Mouse (Mus musculus) forebrain, embryonic 16.5 days (tissue): ENCODE measurements around the gene Has1. TPM values are rescaled to one million over a fixed set of nuclear protein-coding genes. Genes with fewer than 3 reads are reported as not detected.

Experiments used
- ATAC-seq: fragments of 200-750 bp; cut with Nextera tagmentation; 2 replicates; pipeline ENCODE4 v1.8.0; 2017; ENCODE audit warnings: mild to moderate bottlenecking, moderate library complexity
- H3K27ac ChIP-seq: fragments of 300-500 bp; sonication (generic); 2 replicates; pipeline ENCODE4 v1.5.1; 2014; ENCODE audit warnings: low read length, control low read depth
- H3K27me3 ChIP-seq: fragments of 300-500 bp; sonication (generic); replicated peaks from 2 replicates; pipeline ENCODE4 v1.6.1; 2014; ENCODE audit warnings: low read length; ENCODE audit not compliant: control insufficient read depth, insufficient read depth
- H3K36me3 ChIP-seq: fragments of 300-500 bp; sonication (generic); 2 replicates; pipeline ENCODE4 v1.6.1; 2014; ENCODE audit not compliant: control insufficient read depth, insufficient read depth
- H3K4me1 ChIP-seq: fragments of 300-500 bp; sonication (generic); replicated peaks from 2 replicates; pipeline ENCODE4 v1.6.1; 2014; ENCODE audit warnings: low read length; ENCODE audit not compliant: control insufficient read depth, insufficient read depth
- H3K4me2 ChIP-seq: fragments of 300-500 bp; sonication (generic); 2 replicates; pipeline ENCODE4 v1.6.1; 2014; ENCODE audit warnings: mild to moderate bottlenecking, low read length, control low read depth
- H3K4me3 ChIP-seq: fragments of 300-500 bp; sonication (generic); replicated peaks from 2 replicates; pipeline ENCODE4 v1.5.1; 2014; ENCODE audit warnings: mild to moderate bottlenecking, low read length, control low read depth
- H3K9ac ChIP-seq: fragments of 300-500 bp; sonication (generic); replicated peaks from 2 replicates; pipeline ENCODE4 v1.6.1; 2014; ENCODE audit warnings: low read depth, low read length, control low read depth
- H3K9me3 ChIP-seq: fragments of 300-500 bp; sonication (generic); 2 replicates; pipeline ENCODE4 v1.6.1; 2016; ENCODE audit warnings: low read length; ENCODE audit not compliant: control insufficient read depth
- WGBS: fragments of 180-500 bp; shearing (Covaris S2); extraction: QIAGEN DNeasy Blood & Tissue Kit; methylation state at CpG from one replicate; pipeline ENCODE4 v1.1.7; 2014; 5-methylcytosine and 5-hydroxymethylcytosine counted together
- polyA plus RNA-seq: library from polyadenylated mRNA; unstranded; fragments of >200 nt; fragmentation: Nextera tagmentation; extraction: Ambion mirVana; gene quantifications from 2 replicates; pipeline ENCODE4 v1.2.1, GENCODE M21; 2015

The Has1 gene
- 0.32 and 0.92 TPM in 2 replicates for polyA plus RNA-seq

DNA sequence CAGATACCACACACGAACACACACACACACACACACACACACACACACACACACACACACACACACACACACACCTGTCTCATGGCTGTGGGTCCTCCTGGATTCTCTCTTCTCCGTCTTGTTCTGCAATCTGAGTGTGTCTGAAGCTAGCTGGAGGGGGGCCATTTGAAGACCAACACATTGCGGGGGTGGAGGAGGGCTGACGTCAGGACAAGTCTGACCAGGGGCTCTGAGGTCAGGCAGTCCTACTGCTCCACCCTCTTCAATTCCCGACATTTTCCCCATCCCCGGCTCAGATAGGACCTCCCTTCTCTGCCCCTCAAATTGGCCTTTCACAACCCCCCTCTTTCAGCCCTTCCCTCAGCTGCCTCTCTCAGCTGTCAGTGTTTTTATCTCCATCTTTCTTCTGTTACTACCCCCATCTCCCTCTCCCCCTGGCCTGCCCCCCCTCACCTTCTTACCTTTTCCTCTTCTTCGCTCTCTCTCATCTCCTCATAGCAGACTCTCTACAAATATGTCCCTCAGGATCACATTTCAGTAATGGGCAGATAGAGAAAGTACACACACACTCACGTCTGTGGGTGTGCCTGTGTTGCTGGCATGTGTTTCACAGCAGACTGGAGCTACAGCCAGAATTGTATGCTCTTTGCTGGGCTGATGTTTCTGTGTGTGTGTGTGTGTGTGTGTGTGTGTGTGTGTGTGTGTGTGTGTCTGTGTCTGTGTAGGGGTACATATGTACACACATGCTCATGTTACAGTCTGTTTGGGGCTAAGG, at the start of gene Has1:
Has1 (minus strand) TSS at position 142 of the 775 bp plus-strand sequence.
- Histone ChIP-seq H3K4me2 (no peak within 1 kb of the TSS), H3K4me3 (no peak within 1 kb of the TSS), H3K27ac (no peak within 1 kb of the TSS), H3K9me3 (no peaks in the 10 kb centered on the region), H3K36me3 (no peaks in the 10 kb centered on the region), H3K4me1 (peaks cover under 1% of the 10 kb centered on the region; the same call in 1 of the 2 replicates), H3K27me3 (no peaks in the 10 kb centered on the region), H3K9ac (no peak within 1 kb of the TSS)
- WGBS = 70% methylated on average over 8 of the region's 8 CpGs
- ATAC-seq = no peak

- H3K27ac ChIP-seq = no peak overlapping the region
- no peaks in the 10 kb centered on the region for H3K4me1 ChIP-seq
- no peak for ATAC-seq
- H3K9me3 ChIP-seq = no peaks in the 10 kb centered on the region
- H3K4me3 ChIP-seq = no peak overlapping the region
- H3K4me2 ChIP-seq = no peak overlapping the region
- no peaks in the 10 kb centered on the region for H3K27me3 ChIP-seq
- 90% methylated on average over 1 of the region's 1 CpGs for WGBS
- H3K36me3 ChIP-seq = no peaks in the 10 kb centered on the region
- no peak overlapping the region for H3K9ac ChIP-seq
Observed at GRCm38 (mm10) chr17:17900768-17901167, 45.8 kb upstream of the Has1 start.

- no peak overlapping the region for H3K4me2 ChIP-seq
- WGBS = 77% methylated on average over 2 of the region's 2 CpGs
- no peak overlapping the region for H3K4me3 ChIP-seq
- no peaks in the 10 kb centered on the region for H3K36me3 ChIP-seq
- no peaks in the 10 kb centered on the region for H3K27me3 ChIP-seq
- no peak overlapping the region for H3K27ac ChIP-seq
- no peak overlapping the region for H3K9ac ChIP-seq
- 0 out of 2 replicates have a peak, but pooled peaks have one; percentile 33 for ATAC-seq
- H3K4me1 ChIP-seq = no peaks in the 10 kb centered on the region
- no peaks in the 10 kb centered on the region for H3K9me3 ChIP-seq
Observed at GRCm38 (mm10) chr17:17899268-17899667, 44.3 kb upstream of the Has1 start.

DNA sequence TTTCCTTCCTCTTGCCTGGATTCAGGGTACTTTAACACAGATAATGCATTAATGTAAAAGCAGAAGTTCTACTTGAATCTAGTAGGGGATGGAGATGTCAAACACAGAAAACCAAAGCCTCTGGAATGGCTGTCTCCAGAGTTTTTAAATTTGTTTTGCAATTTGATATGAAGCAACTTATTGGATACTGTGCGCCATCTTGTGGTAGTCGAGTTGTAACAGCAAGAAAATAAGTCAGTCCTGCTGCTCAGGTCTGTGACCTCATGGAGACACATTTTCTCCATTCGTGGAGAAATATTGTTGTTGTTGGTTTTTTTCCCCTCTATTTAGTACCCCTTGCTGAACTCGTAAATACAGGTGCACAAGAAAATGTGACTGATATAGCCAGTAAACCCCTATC, 41.0 kb upstream of the Has1 start:
- 5% methylated on average over 4 of the region's 4 CpGs for WGBS
- Histone ChIP-seq H3K9ac (no peak overlapping the region), H3K27me3 (no peaks in the 10 kb centered on the region), H3K4me1 (no peaks in the 10 kb centered on the region), H3K9me3 (no peaks in the 10 kb centered on the region), H3K27ac (no peak overlapping the region), H3K36me3 (no peaks in the 10 kb centered on the region), H3K4me2 (no peak overlapping the region), H3K4me3 (no peak overlapping the region)
- ATAC-seq = peak; percentile 33; the same call in 1 of the 2 replicates

- Histone ChIP-seq H3K4me1 (no peaks in the 10 kb centered on the region), H3K36me3 (no peaks in the 10 kb centered on the region), H3K4me2 (no peak overlapping the region), H3K9me3 (no peaks in the 10 kb centered on the region), H3K9ac (no peak overlapping the region), H3K27me3 (no peaks in the 10 kb centered on the region), H3K4me3 (no peak overlapping the region), H3K27ac (no peak overlapping the region)
- 94% methylated on average over 2 of the region's 2 CpGs for WGBS
- no peak for ATAC-seq
Observed at GRCm38 (mm10) chr17:17889732-17890425, 34.9 kb upstream of the Has1 start.

GRCm38 (mm10) chr17:17887774-17888248, 32.8 kb upstream of the Has1 start, which contains the start of the genes Fpr2 and Fpr3:
Gene Fpr2, plus strand, starts transcription at chr17:17887824.
Gene Fpr3, plus strand, starts transcription at chr17:17887852.
- H3K27ac ChIP-seq = no peak within 1 kb of the TSS
- no peaks in the 10 kb centered on the region for H3K36me3 ChIP-seq
- no peaks in the 10 kb centered on the region for H3K9me3 ChIP-seq

DNA sequence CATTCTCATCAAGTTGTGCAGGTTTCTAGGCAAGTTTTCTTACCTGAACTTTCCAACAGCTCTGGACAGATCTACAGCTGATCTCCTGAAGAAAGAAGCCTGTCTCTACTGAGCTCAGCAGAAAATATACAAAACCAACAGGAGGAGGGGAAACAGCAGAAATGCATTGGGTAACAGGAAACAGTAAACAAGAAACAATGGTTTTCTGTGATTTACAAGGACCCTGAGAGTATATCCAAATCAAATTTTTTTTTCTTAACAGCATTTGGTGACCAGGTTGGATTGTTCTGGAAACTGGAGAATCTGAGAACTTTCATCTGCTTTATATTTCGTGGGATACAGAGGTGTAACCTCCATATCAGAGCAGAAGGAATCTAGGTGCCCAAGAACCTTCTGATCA, 28.8 kb upstream of the Has1 start, which contains the start of gene Fpr1:
Fpr1 (minus strand) TSS at position 101 of the 400 bp plus-strand sequence.
- WGBS = 59% methylated on average over 1 of the region's 1 CpGs
- no peak for ATAC-seq
- no peak within 1 kb of the TSS for H3K4me2 ChIP-seq
- H3K9ac ChIP-seq = no peak within 1 kb of the TSS
- no peaks in the 10 kb centered on the region for H3K9me3 ChIP-seq
- no peak within 1 kb of the TSS for H3K4me3 ChIP-seq
- no peaks in the 10 kb centered on the region for H3K4me1 ChIP-seq
- H3K27me3 ChIP-seq = no peaks in the 10 kb centered on the region
- no peaks in the 10 kb centered on the region for H3K36me3 ChIP-seq
- H3K27ac ChIP-seq = no peak within 1 kb of the TSS

More at GRCm38 (mm10) chr17:17887774-17888248, 32.8 kb upstream of the Has1 start, which contains the start of the genes Fpr2 and Fpr3:
- ATAC-seq = no peak
- no peak within 1 kb of the TSS for H3K4me3 ChIP-seq
- H3K9ac ChIP-seq = no peak within 1 kb of the TSS
- 58% methylated on average over 1 of the region's 1 CpGs for WGBS
- H3K4me1 ChIP-seq = no peaks in the 10 kb centered on the region
- H3K4me2 ChIP-seq = no peak within 1 kb of the TSS
- no peaks in the 10 kb centered on the region for H3K27me3 ChIP-seq

DNA sequence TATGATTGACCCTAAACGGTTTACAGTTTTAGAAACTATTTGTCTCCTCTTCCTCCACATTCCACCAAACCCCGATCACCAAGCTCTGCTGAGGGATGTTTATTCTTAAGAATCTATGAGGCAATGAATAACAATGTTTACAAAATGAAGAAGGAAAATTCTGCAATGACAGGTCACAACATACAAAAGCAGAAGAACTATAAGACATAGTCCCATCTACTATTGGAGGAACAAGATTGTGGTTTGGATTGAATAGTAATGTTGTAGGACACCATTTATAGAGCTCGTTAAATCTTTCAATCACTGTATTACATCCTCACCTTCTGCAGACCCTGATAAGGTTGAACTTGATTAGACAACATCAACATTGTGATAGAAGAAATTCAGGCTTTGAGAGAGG, 27.7 kb upstream of the Has1 start:
- Histone ChIP-seq H3K4me1 (no peaks in the 10 kb centered on the region), H3K4me2 (no peak overlapping the region), H3K27ac (no peak overlapping the region), H3K9ac (no peak overlapping the region), H3K36me3 (no peaks in the 10 kb centered on the region), H3K9me3 (no peaks in the 10 kb centered on the region), H3K4me3 (no peak overlapping the region), H3K27me3 (no peaks in the 10 kb centered on the region)
- WGBS = 83% methylated on average over 3 of the region's 3 CpGs
- no peak for ATAC-seq

GRCm38 (mm10) chr17:17879347-17879746, 24.3 kb upstream of the Has1 start:
- no peak overlapping the region for H3K9ac ChIP-seq
- 89% methylated on average over 1 of the region's 1 CpGs for WGBS
- no peak overlapping the region for H3K27ac ChIP-seq
- H3K4me3 ChIP-seq = no peak overlapping the region
- H3K9me3 ChIP-seq = no peaks in the 10 kb centered on the region
- no peaks in the 10 kb centered on the region for H3K36me3 ChIP-seq
- no peak overlapping the region for H3K4me2 ChIP-seq
- no peak for ATAC-seq
- H3K27me3 ChIP-seq = no peaks in the 10 kb centered on the region
- H3K4me1 ChIP-seq = no peaks in the 10 kb centered on the region
